Mouse (Mus musculus): Measurements from ENCODE around the gene Htra2. TPM values are rescaled to one million over a fixed set of nuclear protein-coding genes. Genes with fewer than 3 reads are reported as not detected.

Htra2 gene
- polyA plus RNA-seq, 1 experiment from 2014 or later: 80.8 TPM

DNA sequence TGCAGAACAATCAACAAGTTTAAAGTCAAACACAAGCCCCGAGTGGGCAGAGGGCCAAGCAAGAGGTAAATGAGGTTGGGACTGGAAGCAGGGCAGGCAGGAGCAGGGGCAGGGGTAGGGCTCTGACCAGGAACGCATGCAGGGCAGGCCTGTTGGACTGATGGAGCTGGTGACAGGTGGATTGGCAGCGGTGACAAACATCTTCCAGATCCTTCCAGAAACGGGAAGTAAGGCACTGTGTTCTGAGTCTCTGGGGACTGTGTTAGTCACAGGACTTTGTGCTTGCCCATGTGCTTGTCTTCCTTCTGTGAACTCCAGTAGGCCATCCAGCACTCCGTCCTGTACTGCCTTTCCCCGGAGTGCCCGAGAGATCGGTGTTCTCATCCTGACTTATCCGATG, 10.3 kb downstream of the Htra2 start:
- no peak overlapping the region for H3K9ac ChIP-seq (replicated peaks)
- no peaks in the 10 kb centered on the region for H3K36me3 ChIP-seq
- no peak for ATAC-seq (ENCODE audit: low FRiP score)
- no peaks in the 10 kb centered on the region for H3K4me1 ChIP-seq
- no peak overlapping the region for H3K4me3 ChIP-seq (replicated peaks)
- no peak overlapping the region for H3K4me2 ChIP-seq
- H3K9me3 ChIP-seq (replicated peaks): no peaks in the 10 kb centered on the region
- no peaks in the 10 kb centered on the region for H3K27me3 ChIP-seq (replicated peaks)
- 79% methylated on average over 9 of the region's 9 CpGs for WGBS
- H3K27ac ChIP-seq (replicated peaks): no peak overlapping the region

DNA sequence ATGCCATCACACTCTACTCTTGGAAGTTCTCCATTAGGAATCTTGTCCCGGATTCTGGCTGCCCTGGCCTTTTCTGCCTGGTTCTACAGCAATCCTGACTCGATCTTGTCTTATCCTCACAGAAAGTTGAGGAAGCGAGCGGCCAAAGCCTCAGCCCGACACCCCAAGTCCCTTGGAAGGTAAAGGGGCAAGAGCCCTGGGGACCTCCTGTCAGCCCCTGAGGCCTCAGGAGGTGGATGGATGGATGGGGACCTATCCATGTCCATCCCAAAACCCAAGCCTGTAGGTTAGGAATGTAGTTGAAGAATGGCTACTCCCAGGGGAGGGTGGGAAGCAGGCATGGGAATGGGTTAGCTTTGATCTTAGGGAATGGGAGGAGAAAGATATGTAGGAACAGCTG, 11.1 kb downstream of the Htra2 start:
- Histone ChIP-seq H3K27ac (replicated peaks) (no peak overlapping the region), H3K4me3 (replicated peaks) (no peak overlapping the region), H3K4me2 (no peak overlapping the region), H3K36me3 (no peaks in the 10 kb centered on the region), H3K4me1 (no peaks in the 10 kb centered on the region), H3K9ac (replicated peaks) (no peak overlapping the region), H3K9me3 (replicated peaks) (no peaks in the 10 kb centered on the region), H3K27me3 (replicated peaks) (no peaks in the 10 kb centered on the region)
- 91% methylated on average over 5 of the region's 5 CpGs for WGBS
- no peak for ATAC-seq (ENCODE audit: low FRiP score)

DNA sequence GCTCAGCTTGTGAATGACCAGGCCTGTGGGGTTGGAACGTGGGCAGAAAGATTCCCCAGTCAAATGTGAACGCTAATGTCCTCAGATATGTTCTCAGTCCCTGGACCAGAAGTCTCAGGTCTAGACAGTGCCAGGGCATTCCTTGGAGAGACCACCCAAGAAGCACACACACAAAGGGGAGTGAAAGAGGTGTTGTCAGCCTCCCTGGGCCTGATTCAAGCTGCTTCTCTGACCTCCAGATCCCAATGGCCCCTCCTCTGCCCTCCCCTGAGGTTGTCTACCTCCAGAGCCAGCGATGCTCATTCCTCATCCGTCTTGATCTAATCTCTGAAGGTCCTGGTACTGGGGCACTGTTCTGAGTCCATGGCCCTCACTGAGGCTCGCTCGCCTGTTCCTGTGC, 11.5 kb downstream of the Htra2 start:
- no peaks in the 10 kb centered on the region for H3K36me3 ChIP-seq
- no peak overlapping the region for H3K4me3 ChIP-seq (replicated peaks)
- H3K27ac ChIP-seq (replicated peaks): no peak overlapping the region
- no peaks in the 10 kb centered on the region for H3K9me3 ChIP-seq (replicated peaks)
- 77% methylated on average over 6 of the region's 6 CpGs for WGBS
- no peaks in the 10 kb centered on the region for H3K27me3 ChIP-seq (replicated peaks)
- H3K4me1 ChIP-seq: no peaks in the 10 kb centered on the region; the same call in 1 of the 2 replicates
- no peak overlapping the region for H3K9ac ChIP-seq (replicated peaks)
- no peak for ATAC-seq (ENCODE audit: low FRiP score)
- no peak overlapping the region for H3K4me2 ChIP-seq

DNA sequence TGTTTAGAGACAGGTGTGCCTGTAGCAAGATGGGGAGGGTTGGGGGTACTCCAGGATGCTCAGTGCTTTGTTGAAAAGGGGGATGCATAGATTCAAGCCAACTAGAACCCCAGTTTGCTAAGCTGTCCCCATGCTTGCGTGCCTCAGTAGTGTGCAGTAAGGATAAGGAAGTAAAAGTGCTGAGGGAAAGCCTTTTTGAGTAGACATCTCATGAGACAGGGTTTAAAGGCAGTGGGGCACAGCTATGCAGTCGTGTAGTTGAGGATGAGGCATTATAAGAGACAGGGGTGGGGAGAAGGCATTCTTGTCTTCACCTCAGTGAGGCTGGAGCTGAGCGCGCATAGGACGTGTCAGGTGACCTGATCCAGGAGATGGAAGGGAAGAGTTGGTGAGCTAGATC, 14.5 kb downstream of the Htra2 start:
- WGBS: 80% methylated on average over 5 of the region's 5 CpGs
- H3K4me2 ChIP-seq: no peak overlapping the region
- no peaks in the 10 kb centered on the region for H3K36me3 ChIP-seq
- H3K4me1 ChIP-seq: peaks cover 7% of the 10 kb centered on the region
- no peak overlapping the region for H3K4me3 ChIP-seq (replicated peaks)
- H3K9ac ChIP-seq (replicated peaks): no peak overlapping the region
- no peak for ATAC-seq (ENCODE audit: low FRiP score)
- no peaks in the 10 kb centered on the region for H3K9me3 ChIP-seq (replicated peaks)
- H3K27ac ChIP-seq (replicated peaks): no peak overlapping the region
- peaks cover 5% of the 10 kb centered on the region; the same call in 1 of the 2 replicates for H3K27me3 ChIP-seq (replicated peaks)

DNA sequence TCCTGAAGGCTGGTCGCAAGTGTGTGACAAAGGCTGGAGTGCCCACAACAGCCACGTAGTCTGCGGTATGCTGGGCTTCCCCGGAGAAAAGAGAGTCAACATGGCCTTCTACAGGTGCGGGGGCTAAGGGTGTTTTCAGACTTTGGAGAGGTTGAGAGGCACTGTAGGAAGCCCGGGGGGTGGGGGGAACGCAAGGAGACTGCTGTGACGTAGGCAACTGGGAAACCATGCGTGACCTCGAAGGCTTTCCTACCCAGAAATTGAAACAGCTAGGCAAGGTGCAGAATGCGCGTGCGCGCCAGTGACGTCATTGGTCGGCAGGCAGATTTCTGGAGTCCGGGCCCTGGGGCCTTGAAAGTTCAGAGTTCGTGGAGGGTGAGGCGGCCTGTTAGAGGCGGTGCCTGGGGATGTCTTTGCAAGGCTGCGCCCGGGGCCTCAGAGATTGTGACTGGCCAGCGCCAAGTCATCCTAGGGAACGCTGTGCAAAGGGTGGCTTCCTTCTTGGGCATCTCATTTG, 16.5 kb downstream of the Htra2 start:
- WGBS: 12% methylated on average over 24 of the region's 24 CpGs
- H3K36me3 ChIP-seq: no peaks in the 10 kb centered on the region
- ATAC-seq (ENCODE audit: low FRiP score): peak; percentile 57
- no peaks in the 10 kb centered on the region for H3K9me3 ChIP-seq (replicated peaks)
- H3K27me3 ChIP-seq (replicated peaks): peaks cover 17% of the 10 kb centered on the region; the same call in 1 of the 2 replicates
- 0 out of 2 replicates have a peak overlapping the region, but pooled peaks have one; percentile 26 for H3K9ac ChIP-seq (replicated peaks)
- H3K4me2 ChIP-seq: peak overlapping the region; percentile 61
- H3K4me1 ChIP-seq: peaks cover 14% of the 10 kb centered on the region
- H3K4me3 ChIP-seq (replicated peaks): peak overlapping the region; percentile 35
- H3K27ac ChIP-seq (replicated peaks): peak overlapping the region; percentile 52; the same call in 1 of the 2 replicates

DNA sequence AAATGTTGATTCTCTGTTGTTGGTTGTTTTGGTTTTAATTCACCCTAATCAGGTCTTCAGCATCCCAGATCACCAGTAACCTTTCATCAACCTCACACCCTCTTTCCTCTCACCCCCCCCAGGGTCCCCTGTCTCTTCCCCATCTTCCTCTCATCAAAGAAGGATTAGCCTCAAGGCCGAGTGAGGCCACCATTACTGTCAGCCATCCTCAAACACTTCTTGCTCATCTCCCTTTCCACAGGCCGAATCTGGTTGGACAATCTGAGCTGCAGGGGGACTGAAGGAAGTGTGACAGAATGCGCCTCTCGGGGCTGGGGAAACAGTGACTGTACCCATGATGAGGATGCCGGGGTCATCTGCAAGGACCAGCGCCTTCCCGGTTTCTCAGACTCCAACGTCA, 17.9 kb downstream of the Htra2 start:
- H3K9ac ChIP-seq (replicated peaks): no peak overlapping the region
- H3K4me2 ChIP-seq: no peak overlapping the region
- H3K4me3 ChIP-seq (replicated peaks): no peak overlapping the region
- H3K4me1 ChIP-seq: peaks cover 28% of the 10 kb centered on the region
- H3K27me3 ChIP-seq (replicated peaks): peaks cover 30% of the 10 kb centered on the region
- H3K27ac ChIP-seq (replicated peaks): no peak overlapping the region
- no peaks in the 10 kb centered on the region for H3K36me3 ChIP-seq
- no peaks in the 10 kb centered on the region for H3K9me3 ChIP-seq (replicated peaks)
- no peak for ATAC-seq (ENCODE audit: low FRiP score)
- 82% methylated on average over 8 of the region's 8 CpGs for WGBS

DNA sequence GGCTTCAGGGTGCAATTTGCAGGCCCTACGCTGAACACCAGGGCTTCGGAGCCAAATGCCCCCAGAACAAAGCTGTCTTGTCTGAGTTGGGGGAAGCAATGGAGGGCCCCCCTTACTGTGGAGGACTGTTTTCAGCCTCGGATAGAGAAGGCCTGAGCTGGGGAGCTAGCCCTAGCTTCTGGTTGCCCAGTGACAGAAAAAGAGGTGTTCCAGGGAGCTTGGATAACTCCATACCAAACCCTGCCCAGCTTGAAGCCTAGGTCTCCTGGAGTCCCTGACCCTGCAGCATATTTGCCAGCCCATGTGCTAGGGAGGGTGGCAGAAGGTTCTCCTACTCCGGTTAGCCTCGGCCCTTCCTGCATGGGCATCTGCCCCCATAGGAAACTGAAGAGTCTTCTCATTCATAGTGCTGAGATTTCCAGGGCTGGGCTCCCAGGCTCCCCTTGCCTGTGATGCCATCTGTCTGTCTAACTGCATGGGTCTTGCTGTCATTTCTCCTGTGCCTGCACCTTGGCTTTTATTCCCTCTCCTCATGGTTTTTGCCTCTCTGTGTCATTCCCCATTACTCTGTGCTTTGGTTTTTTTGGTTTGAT, 20.5 kb downstream of the Htra2 start:
- H3K9ac ChIP-seq (replicated peaks): peak overlapping the region; percentile 30

DNA sequence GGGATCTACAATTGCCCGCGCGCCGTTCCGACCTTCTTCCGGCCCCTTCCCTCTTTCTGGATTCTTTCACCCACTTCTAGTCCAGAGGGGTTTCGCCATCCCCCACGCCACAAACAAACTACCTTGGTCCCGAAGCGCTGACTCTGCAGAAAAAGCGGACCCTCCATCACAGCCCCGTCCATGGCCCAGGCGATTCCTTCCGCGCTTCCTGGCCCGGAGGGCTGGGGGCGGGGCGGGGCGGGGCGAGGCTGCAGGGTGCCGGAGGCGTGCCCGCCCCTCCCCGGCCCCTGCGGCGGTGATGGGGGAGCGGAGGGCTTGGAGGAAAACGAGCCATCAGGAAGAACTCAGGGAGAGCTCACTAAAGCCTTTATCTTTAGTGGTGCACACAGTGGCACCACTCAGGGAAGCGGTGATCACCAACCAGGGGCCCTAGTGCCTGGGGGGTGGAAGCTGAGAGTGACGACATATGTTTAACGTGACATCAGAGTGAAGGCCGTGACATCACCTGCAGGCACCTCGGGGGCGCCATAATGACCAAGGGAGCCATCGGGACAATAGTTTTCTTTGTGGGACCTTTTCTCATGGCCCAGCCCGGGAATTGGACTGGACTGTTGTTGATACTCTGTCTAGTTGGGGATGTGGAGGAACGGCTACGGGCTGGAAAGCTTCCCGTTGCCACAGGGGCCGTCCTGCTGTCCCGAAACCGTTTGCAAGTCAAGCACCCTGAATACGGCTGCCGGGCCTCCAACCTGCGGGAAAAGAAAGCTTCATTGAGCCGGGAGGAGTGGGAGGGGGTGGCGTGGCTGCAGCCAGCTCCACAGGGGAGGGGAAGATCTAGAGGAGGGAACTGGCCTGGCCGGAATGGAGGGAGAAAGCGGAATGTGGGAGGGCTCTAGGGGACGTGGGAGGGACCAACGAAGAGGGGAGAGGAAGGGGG, 21.6 kb downstream of the Htra2 start, which contains the start of the genes Dok1 and Loxl3:
Gene Dok1, minus strand, starts transcription at position 223 of the 937 bp plus-strand sequence.
Gene Loxl3, plus strand, starts transcription at position 925 of the 937 bp plus-strand sequence.
- Histone ChIP-seq H3K36me3 (no peaks in the 10 kb centered on the region), H3K4me2 (peak within 1 kb of the TSS; percentile 74), H3K9me3 (replicated peaks) (no peaks in the 10 kb centered on the region), H3K4me1 (peaks cover 30% of the 10 kb centered on the region), H3K4me3 (replicated peaks) (peak within 1 kb of the TSS; percentile 47), H3K9ac (replicated peaks) (peak within 1 kb of the TSS; percentile 48), H3K27ac (replicated peaks) (peak within 1 kb of the TSS; percentile 71), H3K27me3 (replicated peaks) (peaks cover 54% of the 10 kb centered on the region)
- WGBS: 1% methylated on average over 49 of the region's 51 CpGs
- peak; percentile 68 for ATAC-seq (ENCODE audit: low FRiP score)

More for the DNA sequence above, 20.5 kb downstream of the Htra2 start:
- peak overlapping the region; percentile 71 for H3K27ac ChIP-seq (replicated peaks)
- no peaks in the 10 kb centered on the region for H3K36me3 ChIP-seq
- peaks cover 30% of the 10 kb centered on the region for H3K4me1 ChIP-seq
- ATAC-seq (ENCODE audit: low FRiP score): no peak
- peaks cover 54% of the 10 kb centered on the region for H3K27me3 ChIP-seq (replicated peaks)
- peak overlapping the region; percentile 47 for H3K4me3 ChIP-seq (replicated peaks)
- peak overlapping the region; percentile 74 for H3K4me2 ChIP-seq
- no peaks in the 10 kb centered on the region for H3K9me3 ChIP-seq (replicated peaks)
- 25% methylated on average over 5 of the region's 5 CpGs for WGBS

DNA sequence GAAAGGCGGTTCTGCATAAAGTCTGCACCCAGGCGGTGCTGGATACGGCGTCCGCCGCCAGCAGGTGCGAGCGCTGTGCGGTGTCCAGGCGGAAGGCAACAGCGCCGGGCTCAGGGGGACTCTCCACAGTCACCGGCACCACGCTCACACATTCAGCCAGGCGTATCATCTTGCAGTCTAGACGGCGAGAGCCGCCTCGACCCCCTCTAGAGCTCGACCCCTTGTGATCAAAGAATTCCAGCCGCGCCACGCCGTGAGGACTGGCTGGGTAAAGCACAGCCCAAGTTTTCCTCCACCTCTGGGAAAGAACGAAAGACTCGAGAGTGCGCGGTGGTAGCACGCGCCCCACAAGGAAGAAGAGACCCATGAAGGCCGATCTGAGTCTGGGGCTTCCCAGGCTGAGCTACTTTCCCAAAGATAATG, 22.3 kb downstream of the Htra2 start:
- Histone ChIP-seq H3K27me3 (replicated peaks) (peaks cover 54% of the 10 kb centered on the region), H3K36me3 (no peaks in the 10 kb centered on the region), H3K27ac (replicated peaks) (no peak overlapping the region), H3K9me3 (replicated peaks) (no peaks in the 10 kb centered on the region), H3K4me2 (peak overlapping the region; percentile 74), H3K4me1 (peaks cover 23% of the 10 kb centered on the region), H3K9ac (replicated peaks) (peak overlapping the region; percentile 48), H3K4me3 (replicated peaks) (peak overlapping the region; percentile 47)
- ATAC-seq (ENCODE audit: low FRiP score): peak; percentile 36; the same call in 1 of the 2 replicates
- under 1% methylated on average over 31 of the region's 31 CpGs for WGBS

DNA sequence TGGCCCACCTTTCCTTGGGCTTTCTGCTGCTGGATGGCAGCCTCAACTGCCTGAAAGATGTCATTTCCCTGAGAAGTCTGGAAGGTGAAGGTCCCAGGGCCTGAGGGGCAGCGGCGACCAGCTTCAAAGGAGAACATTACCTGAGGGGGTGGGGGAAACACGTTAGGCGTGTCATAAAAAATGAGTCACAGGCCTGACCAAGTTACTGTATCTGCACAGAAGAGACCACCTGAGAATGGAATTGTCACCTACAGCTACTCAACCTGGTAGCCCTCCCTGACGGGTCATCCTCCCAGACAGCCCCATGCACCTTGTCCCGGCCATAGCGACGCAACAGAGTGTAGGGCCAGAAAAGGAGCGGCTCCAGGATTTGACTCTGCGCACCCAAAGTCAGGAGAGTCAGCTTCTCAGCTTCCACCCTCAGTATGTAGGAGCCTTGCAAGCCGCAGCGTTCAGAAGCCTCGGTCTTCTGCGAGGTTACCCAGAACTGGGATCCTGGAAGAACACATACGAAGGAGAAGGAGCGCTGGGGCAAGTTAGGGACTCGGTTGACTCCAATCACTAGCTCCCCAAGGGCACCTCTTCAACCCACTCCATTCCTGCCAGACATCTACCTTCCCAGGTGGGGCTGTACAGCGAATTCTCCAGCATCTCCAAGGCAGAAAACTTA, 23.0 kb downstream of the Htra2 start:
- Histone ChIP-seq H3K4me3 (replicated peaks) (peak overlapping the region; percentile 47), H3K4me2 (peak overlapping the region; percentile 74), H3K36me3 (no peaks in the 10 kb centered on the region), H3K27me3 (replicated peaks) (peaks cover 54% of the 10 kb centered on the region), H3K9ac (replicated peaks) (no peak overlapping the region; the same call in 1 of the 2 replicates), H3K27ac (replicated peaks) (no peak overlapping the region), H3K4me1 (peaks cover 23% of the 10 kb centered on the region), H3K9me3 (replicated peaks) (no peaks in the 10 kb centered on the region)
- WGBS: 26% methylated on average over 18 of the region's 18 CpGs
- ATAC-seq (ENCODE audit: low FRiP score): no peak

DNA sequence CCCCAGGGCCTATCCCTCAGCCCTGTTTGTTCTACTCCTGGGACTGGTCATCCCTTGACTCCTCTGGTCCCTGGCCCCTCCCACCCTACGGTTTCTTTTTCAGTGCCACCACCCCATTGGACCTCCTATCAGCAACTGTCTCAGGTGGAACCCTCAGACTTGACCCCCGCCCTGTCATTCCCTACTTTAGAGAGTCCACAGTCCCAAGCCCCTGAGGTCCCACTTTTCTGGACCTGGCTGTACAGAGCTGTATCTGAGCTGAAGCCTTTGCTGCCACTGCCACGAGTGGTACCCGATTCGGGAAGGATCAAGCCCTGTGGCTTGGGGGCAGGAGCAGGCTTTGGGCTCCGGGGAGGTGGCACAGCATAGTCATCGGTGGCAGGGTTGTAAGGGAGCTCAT, 24.0 kb downstream of the Htra2 start:
- peaks cover 23% of the 10 kb centered on the region for H3K4me1 ChIP-seq
- H3K4me3 ChIP-seq (replicated peaks): no peak overlapping the region
- H3K9me3 ChIP-seq (replicated peaks): no peaks in the 10 kb centered on the region
- H3K9ac ChIP-seq (replicated peaks): no peak overlapping the region
- 64% methylated on average over 7 of the region's 7 CpGs for WGBS
- peaks cover 52% of the 10 kb centered on the region for H3K27me3 ChIP-seq (replicated peaks)
- H3K27ac ChIP-seq (replicated peaks): no peak overlapping the region
- H3K4me2 ChIP-seq: no peak overlapping the region
- ATAC-seq (ENCODE audit: low FRiP score): no peak
- H3K36me3 ChIP-seq: no peaks in the 10 kb centered on the region

Data from neural tube, embryonic 15.5 days (tissue).